Mouse (Mus musculus) erythroblast, embryonic 14.5 days (primary cell): ENCODE measurements around the gene Rab3c.

Experiments
- GATA1 ChIP-seq: IDR thresholded peaks from 2 replicates; pipeline ENCODE4 v1.6.1; 2012; ENCODE audit warnings: low read length, inconsistent platforms, mixed read lengths
- TAL1 ChIP-seq: IDR thresholded peaks from 3 replicates; pipeline ENCODE4 v1.6.1; 2012; ENCODE audit warnings: low read length, inconsistent platforms, mixed read lengths

GRCm38 (mm10) chr13:110066674-110067073 is 214.1 kb downstream of the Rab3c start:
- TF ChIP-seq GATA1: no peak
- no peak for TF ChIP-seq TAL1
